Mouse (Mus musculus) heart, embryonic 16.5 days (tissue): Measurements from ENCODE around the gene Smim4. TPM values are rescaled to one million over a fixed set of nuclear protein-coding genes. Genes with fewer than 3 reads are reported as not detected.

Source experiments
- ATAC-seq: fragments of 200-750 bp; cut with Nextera tagmentation; replicated peaks from 2 replicates; pipeline ENCODE4 v1.8.0; 2017; ENCODE audit warnings: moderate number of reproducible peaks; ENCODE audit not compliant: insufficient read depth, low FRiP score; ENCODE audit errors: extremely low read depth
- H3K27ac ChIP-seq: fragments of 300-500 bp; sonication (generic); 2 replicates; pipeline ENCODE4 v1.5.1; 2014; ENCODE audit warnings: mild to moderate bottlenecking, low read length, control low read depth, moderate library complexity
- H3K27me3 ChIP-seq: fragments of 300-500 bp; sonication (generic); 2 replicates; pipeline ENCODE4 v1.6.1; 2014; ENCODE audit warnings: low read length, mixed read lengths; ENCODE audit not compliant: control insufficient read depth, insufficient read depth
- H3K36me3 ChIP-seq: fragments of 300-500 bp; sonication (generic); 2 replicates; pipeline ENCODE4 v1.6.1; 2014; ENCODE audit not compliant: control insufficient read depth, insufficient read depth
- H3K4me1 ChIP-seq: fragments of 300-500 bp; sonication (generic); 2 replicates; pipeline ENCODE4 v1.6.1; 2014; ENCODE audit warnings: low read length, mixed read lengths; ENCODE audit not compliant: control insufficient read depth, insufficient read depth
- H3K4me2 ChIP-seq: fragments of 300-500 bp; sonication (generic); 2 replicates; pipeline ENCODE4 v1.6.1; 2014; ENCODE audit warnings: low read depth, mild to moderate bottlenecking, control low read depth, low read length
- H3K4me3 ChIP-seq: fragments of 300-500 bp; sonication (generic); 2 replicates; pipeline ENCODE4 v1.5.1; 2014; ENCODE audit warnings: mild to moderate bottlenecking, control low read depth, low read length
- H3K9ac ChIP-seq: fragments of 300-500 bp; sonication (generic); 2 replicates; pipeline ENCODE4 v1.6.1; 2014; ENCODE audit warnings: low read length, control low read depth
- H3K9me3 ChIP-seq: fragments of 300-500 bp; sonication (generic); replicated peaks from 2 replicates; pipeline ENCODE4 v1.6.1; 2016; ENCODE audit warnings: low read length; ENCODE audit not compliant: control insufficient read depth
- WGBS: fragments of 180-500 bp; shearing (Covaris S2); extraction: QIAGEN DNeasy Blood & Tissue Kit; methylation state at CpG from one replicate; pipeline ENCODE4 v1.1.7; 2014; 5-methylcytosine and 5-hydroxymethylcytosine counted together
- polyA plus RNA-seq: library from polyadenylated mRNA; unstranded; fragments of >200 nt; fragmentation: Nextera tagmentation; extraction: Ambion mirVana; gene quantifications from 2 replicates; pipeline ENCODE4 v1.2.1, GENCODE M21; 2015

The Smim4 gene
- polyA plus RNA-seq, 1 experiment from 2014 or later, result 95.8 TPM

DNA sequence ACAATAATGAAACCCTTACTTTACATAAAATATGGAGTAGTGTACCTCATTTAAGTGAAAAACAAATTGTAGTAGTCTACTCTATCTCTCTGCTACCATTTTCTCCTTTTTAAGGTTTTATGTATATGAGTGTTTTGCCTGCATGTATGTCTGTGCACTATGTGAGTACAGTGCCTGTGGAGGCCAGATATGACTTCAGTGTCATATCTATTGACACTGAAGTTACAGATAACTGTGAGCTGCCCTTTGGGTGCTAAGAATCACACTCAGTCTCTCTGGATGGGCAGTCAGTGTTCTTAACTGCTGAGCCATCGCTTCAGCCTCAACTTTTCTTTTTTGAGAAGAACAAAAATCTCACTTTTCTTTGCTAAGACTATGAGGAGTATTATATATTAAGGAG lies 82.9 kb downstream of the Smim4 start:
- no peaks in the 10 kb centered on the region for H3K9me3 ChIP-seq
- H3K4me2 ChIP-seq, result no peak overlapping the region
- no peak overlapping the region for H3K27ac ChIP-seq
- no peaks in the 10 kb centered on the region for H3K4me1 ChIP-seq
- no peak for ATAC-seq
- no peaks in the 10 kb centered on the region for H3K27me3 ChIP-seq
- H3K36me3 ChIP-seq, result peaks cover 50% of the 10 kb centered on the region
- 86% methylated on average over 1 of the region's 1 CpGs for WGBS
- no peak overlapping the region for H3K9ac ChIP-seq
- no peak overlapping the region for H3K4me3 ChIP-seq

DNA sequence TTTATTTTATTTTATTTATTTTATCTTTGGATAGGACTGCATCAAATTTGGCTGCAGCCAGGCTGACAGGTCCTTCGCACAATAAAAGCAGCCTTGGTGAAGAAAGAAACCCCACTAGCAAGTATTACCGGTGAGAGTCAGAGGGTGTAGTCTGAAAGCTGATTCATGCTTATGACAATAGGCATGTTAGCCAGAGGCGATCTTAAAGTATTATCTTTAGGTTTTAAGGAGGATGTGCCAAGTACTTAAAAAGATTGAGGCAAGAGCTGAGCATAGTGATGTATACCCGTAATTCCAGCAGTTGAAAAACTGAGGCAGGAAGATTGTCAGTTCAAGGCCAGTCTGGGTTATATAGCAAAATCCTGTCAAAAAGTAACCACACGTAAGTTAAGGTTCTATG lies 83.5 kb downstream of the Smim4 start:
- Histone ChIP-seq H3K27me3 (no peaks in the 10 kb centered on the region), H3K4me3 (no peak overlapping the region), H3K4me2 (no peak overlapping the region), H3K9me3 (no peaks in the 10 kb centered on the region), H3K36me3 (peaks cover 45% of the 10 kb centered on the region), H3K27ac (no peak overlapping the region), H3K9ac (no peak overlapping the region), H3K4me1 (no peaks in the 10 kb centered on the region)
- ATAC-seq, result no peak
- 92% methylated on average over 5 of the region's 5 CpGs for WGBS

Other genes starting within 250 kb of the Smim4 start
- 4.6 and 5.6 TPM in 2 replicates for gene Mustn1, start 249.8 kb downstream of the Smim4 start, polyA plus RNA-seq
- gene Itih4, start 242.5 kb downstream of the Smim4 start, polyA plus RNA-seq, result 0.38 and 0.41 TPM in 2 replicates
- gene Itih3, start 205.2 kb downstream of the Smim4 start, polyA plus RNA-seq, result 1.1 and 1.5 TPM in 2 replicates
- gene Itih1, start 185.7 kb downstream of the Smim4 start, polyA plus RNA-seq, result 0.05 and 0.10 TPM in 2 replicates
- gene Nek4, start 177.6 kb downstream of the Smim4 start, polyA plus RNA-seq, result 5.6 and 7.2 TPM in 2 replicates
- gene Glt8d1, start 127.6 kb downstream of the Smim4 start, polyA plus RNA-seq, result 43.7 and 45.2 TPM in 2 replicates
- gene Spcs1, start 127.3 kb downstream of the Smim4 start, polyA plus RNA-seq, result 337 and 339 TPM in 2 replicates
- 97.9 and 98.3 TPM in 2 replicates for gene Pbrm1, start 109.8 kb downstream of the Smim4 start, polyA plus RNA-seq
- gene Gnl3, start 109.8 kb downstream of the Smim4 start, polyA plus RNA-seq, result 53.1 and 63.0 TPM in 2 replicates
- gene Nt5dc2, start 2.1 kb upstream of the Smim4 start, polyA plus RNA-seq, result 288 and 319 TPM in 2 replicates
- 36.6 and 43.8 TPM in 2 replicates for gene Stab1, start 39.7 kb upstream of the Smim4 start, polyA plus RNA-seq
- gene Tnnc1, start 79.4 kb upstream of the Smim4 start, polyA plus RNA-seq, result 4,861 and 5,105 TPM in 2 replicates
- gene Nisch, start 88.0 kb upstream of the Smim4 start, polyA plus RNA-seq, result 331 and 376 TPM in 2 replicates
- 0.97 TPM in 2 replicates for gene Sema3g, start 88.9 kb upstream of the Smim4 start, polyA plus RNA-seq
- gene Phf7, start 122.4 kb upstream of the Smim4 start, polyA plus RNA-seq, result 9.5 TPM in 2 replicates
- gene Bap1, start 122.5 kb upstream of the Smim4 start, polyA plus RNA-seq, result 54.5 and 56.4 TPM in 2 replicates
- gene Dnah1, start 194.9 kb upstream of the Smim4 start, polyA plus RNA-seq, result 0.54 and 0.92 TPM in 2 replicates
- gene Capn7, start 207.7 kb upstream of the Smim4 start, polyA plus RNA-seq, result 40.3 and 41.9 TPM in 2 replicates